Mouse (Mus musculus): ENCODE results near the gene U2af2.

DNA sequence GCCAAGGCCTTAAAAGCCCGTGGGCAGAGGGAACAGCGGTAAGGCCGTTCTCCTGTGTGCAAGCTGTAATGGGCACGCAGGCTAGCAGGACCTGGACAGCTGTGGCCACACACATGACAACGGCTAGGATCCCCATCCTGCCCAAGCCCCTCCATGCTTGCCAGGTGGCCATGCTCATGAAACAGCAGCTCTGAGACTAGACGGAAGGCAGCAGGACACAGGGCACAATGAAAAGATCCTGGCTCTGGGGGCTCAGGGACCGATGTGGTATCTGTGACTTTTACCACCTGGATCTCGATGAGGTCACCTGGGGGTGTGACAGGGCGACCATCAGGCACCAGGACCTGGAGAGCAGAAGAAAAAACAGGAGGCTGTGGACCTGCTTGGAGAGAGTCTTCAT lies 25.8 kb upstream of the U2af2 start:
- TF ChIP-seq CTCF (IDR thresholded peaks at IDR 0.05; ENCODE audit: low read depth, low read length) (no peak), POLR2A (IDR thresholded peaks at IDR 0.05; ENCODE audit: extremely low read depth, insufficient read depth, low read length) (no peak)
